Mouse (Mus musculus): ENCODE measurements around the gene Xylt1. TPM values are rescaled to one million over a fixed set of nuclear protein-coding genes. Genes with fewer than 3 reads are reported as not detected.

Xylt1 gene
- total and polyA plus RNA-seq, 3 experiments: 9.0 to 13.3 TPM; not detected in 1

- Histone ChIP-seq H3K9me3 (replicated peaks; ENCODE audit: insufficient read depth, low read length) (no peaks in the 10 kb centered on the region), H3K9ac (ENCODE audit: control insufficient read depth, low read depth, low read length, poor library complexity, severe bottlenecking) (peak overlapping the region; percentile 31), H3K79me2 (ENCODE audit: control insufficient read depth, insufficient read depth, low read length, poor library complexity) (peaks cover 33% of the 10 kb centered on the region), H3K4me1 (ENCODE audit: control insufficient read depth in 1 of 2, insufficient read depth in 2 of 2, low read length in 2 of 2) (peaks cover 34 to 66% of the 10 kb centered on the region in 2 experiments), H3K36me3 (ENCODE audit: control insufficient read depth in 1 of 2, insufficient read depth in 2 of 2, low read length in 2 of 2) (peaks cover 4 to 71% of the 10 kb centered on the region in 2 experiments), H3K4me3 (ENCODE audit: control insufficient read depth in 1 of 2, insufficient read depth in 1 of 2, low read depth in 2 of 2, low read length in 2 of 2) (no peak overlapping the region), H3K27me3 (ENCODE audit: control insufficient read depth in 1 of 2, insufficient read depth in 2 of 2, low read length in 2 of 2) (no peaks in the 10 kb centered on the region), H3K27ac (ENCODE audit: control insufficient read depth, low read depth, low read length) (peak overlapping the region; percentile 99)
- TF ChIP-seq MYC (IDR thresholded peaks at IDR 0.05; ENCODE audit: low read depth, low read length): no peak
- no peak for TF ChIP-seq MYB (IDR thresholded peaks at IDR 0.05; ENCODE audit: low read depth, low read length)
- peak; percentile 61 for TF ChIP-seq ZNF384 (IDR thresholded peaks at IDR 0.05; ENCODE audit: low read depth, low read length)
- no peak; the same call in none of the 2 replicates for TF ChIP-seq TCF12 (IDR thresholded peaks at IDR 0.05; ENCODE audit: low read depth, low read length)
- no peak for TF ChIP-seq ZKSCAN1 (IDR thresholded peaks at IDR 0.05; ENCODE audit: low read depth, low read length)
- TF ChIP-seq USF1 (IDR thresholded peaks at IDR 0.05; ENCODE audit: low read depth, low read length): no peak
- peak; percentile 46 for TF ChIP-seq GATA1 (IDR thresholded peaks at IDR 0.05; ENCODE audit: low read depth, low read length)
- TF ChIP-seq TBP (IDR thresholded peaks at IDR 0.05; ENCODE audit: low read depth, low read length): no peak
- no peak for TF ChIP-seq POLR2AphosphoS5 (IDR thresholded peaks at IDR 0.05; ENCODE audit: borderline replicate concordance, low read depth, low read length)
- no peak for TF ChIP-seq CHD2 (IDR thresholded peaks at IDR 0.05; ENCODE audit: low read length)
- no peak for TF ChIP-seq ELF1 (IDR thresholded peaks at IDR 0.05; ENCODE audit: low read depth, low read length)
- TF ChIP-seq RCOR1 (IDR thresholded peaks at IDR 0.05; ENCODE audit: low read depth, low read length): no peak; the same call in 1 of the 2 replicates
- no peak for TF ChIP-seq MEF2A (IDR thresholded peaks at IDR 0.05; ENCODE audit: extremely low read depth, insufficient replicate concordance, low read depth, low read length, poor library complexity, severe bottlenecking)
- no peak for TF ChIP-seq MAX (IDR thresholded peaks at IDR 0.05; ENCODE audit: low read length)
- TF ChIP-seq ETS1 (IDR thresholded peaks at IDR 0.05; ENCODE audit: low read depth, low read length): peak; percentile 81
- peak; percentile 75; the same call in 1 of the 2 replicates for TF ChIP-seq CHD1 (IDR thresholded peaks at IDR 0.05; ENCODE audit: low read depth, low read length)
- TF ChIP-seq MXI1 (IDR thresholded peaks at IDR 0.05; ENCODE audit: low read depth, low read length): no peak
- TF ChIP-seq EP300 (IDR thresholded peaks at IDR 0.05; ENCODE audit: low read depth in 1 of 2, low read length in 2 of 2): peak in 1 of 2 experiments; percentile 2; a peak in 1 of 4 replicates
- TF ChIP-seq NRF1 (IDR thresholded peaks at IDR 0.05; ENCODE audit: insufficient read depth, low read depth, low read length, poor library complexity, severe bottlenecking): no peak
- no peak for TF ChIP-seq POLR2AphosphoS2 (IDR thresholded peaks at IDR 0.05; ENCODE audit: low read length)
- no peak for TF ChIP-seq USF2 (IDR thresholded peaks at IDR 0.05; ENCODE audit: borderline replicate concordance in 1 of 2, insufficient read depth in 1 of 2, low read depth in 1 of 2, low read length in 2 of 2)
- TF ChIP-seq SIN3A (IDR thresholded peaks at IDR 0.05; ENCODE audit: low read length): no peak
- peak; percentile 33; the same call in 1 of the 2 replicates for TF ChIP-seq TAL1 (IDR thresholded peaks at IDR 0.05; ENCODE audit: low read length)
- DNase-seq (ENCODE audit: low read depth, low spot score): no peak
Measured at GRCm38 (mm10) chr7:117392863-117393569, 12.2 kb downstream of the Xylt1 start.

All from MEL (cell line).